Mouse (Mus musculus) stomach, embryonic 15.5 days (tissue): ENCODE measurements around the gene Gm12253. TPM values are rescaled to one million over a fixed set of nuclear protein-coding genes. Genes with fewer than 3 reads are reported as not detected.

Source experiments
- ATAC-seq: fragments of 200-750 bp; cut with Nextera tagmentation; 2 replicates; pipeline ENCODE4 v1.8.0; 2017; ENCODE audit warnings: low read depth, moderate number of reproducible peaks, moderate TSS enrichment; ENCODE audit not compliant: insufficient read depth, low FRiP score
- H3K27ac ChIP-seq: fragments of 300-500 bp; sonication (generic); 2 replicates; pipeline ENCODE4 v1.5.1; 2015; ENCODE audit warnings: mild to moderate bottlenecking, inconsistent platforms
- H3K27me3 ChIP-seq: fragments of 300-500 bp; sonication (generic); replicated peaks from 2 replicates; pipeline ENCODE4 v1.6.1; 2015; ENCODE audit warnings: inconsistent platforms
- H3K36me3 ChIP-seq: fragments of 300-500 bp; sonication (generic); 2 replicates; pipeline ENCODE4 v1.6.1; 2015; ENCODE audit warnings: inconsistent platforms
- H3K4me1 ChIP-seq: fragments of 300-500 bp; sonication (generic); 2 replicates; pipeline ENCODE4 v1.6.1; 2015; ENCODE audit warnings: inconsistent platforms
- H3K4me2 ChIP-seq: fragments of 300-500 bp; sonication (generic); 2 replicates; pipeline ENCODE4 v1.6.1; 2015; ENCODE audit warnings: mild to moderate bottlenecking, inconsistent platforms
- H3K4me3 ChIP-seq: fragments of 300-500 bp; sonication (generic); replicated peaks from 2 replicates; pipeline ENCODE4 v1.5.1; 2015; ENCODE audit warnings: inconsistent platforms
- H3K9ac ChIP-seq: fragments of 300-500 bp; sonication (generic); 2 replicates; pipeline ENCODE4 v1.6.1; 2015; ENCODE audit warnings: inconsistent platforms
- H3K9me3 ChIP-seq: fragments of 300-500 bp; sonication (generic); 2 replicates; pipeline ENCODE4 v1.6.1; 2016; ENCODE audit warnings: inconsistent platforms
- WGBS: fragments of 180-500 bp; shearing (Covaris S2); methylation state at CpG from one replicate; pipeline ENCODE4 v1.1.7; 2015; 5-methylcytosine and 5-hydroxymethylcytosine counted together
- polyA plus RNA-seq: library from polyadenylated mRNA; unstranded; fragments of >200 nt; fragmentation: Nextera tagmentation; extraction: Ambion mirVana; gene quantifications from 2 replicates; pipeline ENCODE4 v1.2.1, GENCODE M21; 2015

Gm12253 gene
- not detected in 2 replicates for polyA plus RNA-seq

DNA sequence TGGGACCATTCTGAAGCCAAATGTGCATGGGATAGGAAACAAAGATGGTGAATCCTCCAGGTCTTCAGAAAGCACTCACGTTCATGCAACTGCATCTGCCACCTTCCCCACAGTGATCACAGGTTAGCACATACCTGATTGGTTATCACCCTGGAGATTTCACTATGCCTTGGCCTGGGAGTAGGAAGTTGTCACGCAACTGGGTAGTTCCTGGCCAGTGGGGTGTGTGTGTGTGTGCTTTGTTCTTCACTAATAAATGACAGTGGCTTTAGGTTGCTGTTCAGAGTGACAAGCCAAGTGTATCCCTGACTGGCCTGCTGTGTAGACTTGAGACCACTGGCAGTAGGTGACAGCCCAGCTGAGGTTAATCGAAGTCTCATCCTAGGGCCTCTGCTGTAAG, at the start of gene Gm12253:
Gene Gm12253, plus strand, starts transcription at position 301 of the 400 bp plus-strand sequence.
- no peak within 1 kb of the TSS for H3K27ac ChIP-seq
- no peak within 1 kb of the TSS for H3K9ac ChIP-seq
- H3K4me2 ChIP-seq = no peak within 1 kb of the TSS
- 81% methylated on average over 3 of the region's 3 CpGs for WGBS
- H3K9me3 ChIP-seq = no peaks in the 10 kb centered on the region
- H3K27me3 ChIP-seq = no peaks in the 10 kb centered on the region
- no peaks in the 10 kb centered on the region for H3K4me1 ChIP-seq
- H3K4me3 ChIP-seq = no peak within 1 kb of the TSS
- ATAC-seq = no peak
- no peaks in the 10 kb centered on the region for H3K36me3 ChIP-seq

DNA sequence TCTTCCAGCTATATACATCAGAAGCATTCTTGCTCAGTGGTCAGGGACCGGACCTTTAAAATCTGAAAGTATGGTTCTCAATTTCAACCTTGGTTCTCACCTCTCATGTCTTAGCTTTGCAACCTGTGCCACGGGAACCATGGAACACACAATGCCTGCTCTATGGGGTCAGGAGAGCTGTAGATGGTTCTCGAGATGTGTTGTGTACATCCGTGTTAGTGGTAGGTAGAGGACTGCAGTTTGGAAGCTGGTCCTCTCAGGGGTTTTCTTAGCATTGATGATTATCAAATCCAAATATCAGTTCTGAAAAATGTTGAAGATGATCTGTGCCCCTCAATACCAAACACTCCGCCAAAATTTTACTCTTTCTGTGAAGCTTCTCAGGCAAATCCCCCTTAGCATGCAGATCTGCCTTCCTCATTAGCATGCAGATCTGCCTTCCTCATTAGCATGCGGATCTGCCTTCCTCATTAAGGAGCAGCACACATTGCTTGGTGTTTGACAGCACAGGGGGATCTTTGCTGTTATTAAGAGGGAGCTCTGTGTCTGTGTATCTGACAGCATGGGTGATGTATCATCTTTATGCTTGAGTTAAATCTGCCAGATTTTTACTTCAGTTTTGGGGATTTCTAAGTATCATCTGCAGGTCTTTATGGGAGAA, 32.2 kb upstream of the Gm12253 start:
- WGBS = 67% methylated on average over 6 of the region's 6 CpGs
- Histone ChIP-seq H3K9ac (no peak overlapping the region), H3K27me3 (no peaks in the 10 kb centered on the region), H3K4me3 (no peak overlapping the region), H3K9me3 (no peaks in the 10 kb centered on the region), H3K36me3 (no peaks in the 10 kb centered on the region), H3K27ac (no peak overlapping the region), H3K4me1 (no peaks in the 10 kb centered on the region), H3K4me2 (no peak overlapping the region)
- no peak for ATAC-seq

DNA sequence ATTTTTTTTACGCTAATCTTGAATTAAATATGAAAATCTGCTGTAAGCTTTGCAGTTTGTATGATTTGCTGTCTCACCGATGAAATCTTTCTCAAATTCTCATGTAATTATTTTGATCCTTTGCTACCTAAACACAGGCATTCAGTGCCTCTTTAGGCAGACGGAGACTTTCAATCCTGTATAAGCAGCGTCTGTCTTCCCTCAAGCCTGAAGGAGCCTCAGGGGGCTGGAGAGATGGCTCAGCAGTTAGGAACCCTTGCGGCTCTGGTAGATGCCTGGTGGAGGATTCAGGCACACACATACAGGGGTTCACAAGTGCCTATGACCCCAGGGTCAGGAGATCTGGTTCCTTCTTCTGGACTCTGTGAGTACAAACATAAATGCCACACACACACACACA, 31.7 kb upstream of the Gm12253 start:
- H3K9me3 ChIP-seq = no peaks in the 10 kb centered on the region
- no peaks in the 10 kb centered on the region for H3K27me3 ChIP-seq
- ATAC-seq = no peak
- no peak overlapping the region for H3K4me3 ChIP-seq
- no peaks in the 10 kb centered on the region for H3K36me3 ChIP-seq
- no peak overlapping the region for H3K27ac ChIP-seq
- no peaks in the 10 kb centered on the region for H3K4me1 ChIP-seq
- H3K9ac ChIP-seq = no peak overlapping the region
- WGBS = 50% methylated on average over 5 of the region's 5 CpGs
- no peak overlapping the region for H3K4me2 ChIP-seq

DNA sequence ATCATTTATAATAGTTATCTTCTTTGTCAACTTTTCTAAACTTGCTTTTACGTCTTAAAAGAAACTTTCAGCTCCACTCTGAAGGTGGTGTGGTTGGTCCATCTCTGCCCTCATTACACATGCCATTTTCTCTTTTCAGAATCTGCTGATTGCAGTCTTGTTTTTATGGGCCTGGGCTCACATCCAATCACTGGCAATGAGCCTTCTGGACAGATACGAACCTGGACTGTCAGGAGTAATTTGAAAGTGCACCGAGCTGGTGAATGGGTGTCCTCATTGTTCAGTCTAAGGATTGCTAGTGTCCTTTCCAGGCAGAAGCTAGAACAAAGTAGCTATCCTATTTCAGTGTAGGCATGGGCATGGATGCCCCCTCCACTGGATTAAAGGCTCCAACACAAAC, 24.3 kb upstream of the Gm12253 start:
- Histone ChIP-seq H3K9ac (no peak overlapping the region), H3K4me3 (no peak overlapping the region), H3K27me3 (no peaks in the 10 kb centered on the region), H3K36me3 (no peaks in the 10 kb centered on the region), H3K4me1 (no peaks in the 10 kb centered on the region), H3K9me3 (no peaks in the 10 kb centered on the region), H3K27ac (no peak overlapping the region), H3K4me2 (no peak overlapping the region)
- no peak for ATAC-seq
- 57% methylated on average over 3 of the region's 3 CpGs for WGBS

DNA sequence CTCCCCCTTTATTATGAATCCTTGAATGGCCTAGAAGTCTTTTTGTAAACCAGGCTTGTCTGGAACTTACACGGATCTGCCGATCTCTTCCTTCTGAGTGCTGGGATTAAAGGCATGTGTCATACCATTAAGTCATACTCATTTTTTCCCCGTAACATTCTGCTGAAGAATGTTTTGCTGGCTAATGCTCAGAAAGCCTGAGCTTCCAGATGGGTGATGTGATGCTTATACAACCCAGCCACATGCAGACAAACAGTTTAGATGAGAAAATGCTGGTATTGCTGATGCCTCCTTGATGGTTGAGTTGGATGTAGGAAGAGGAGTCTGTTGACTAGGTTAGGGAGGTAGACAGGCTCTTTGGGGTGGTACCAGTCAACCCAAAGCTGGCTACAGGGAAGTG, 14.0 kb upstream of the Gm12253 start:
- no peaks in the 10 kb centered on the region for H3K9me3 ChIP-seq
- no peak overlapping the region for H3K4me3 ChIP-seq
- no peak overlapping the region for H3K9ac ChIP-seq
- no peaks in the 10 kb centered on the region for H3K4me1 ChIP-seq
- WGBS = 44% methylated on average over 3 of the region's 3 CpGs
- H3K4me2 ChIP-seq = no peak overlapping the region
- H3K36me3 ChIP-seq = no peaks in the 10 kb centered on the region
- no peak overlapping the region for H3K27ac ChIP-seq
- no peak for ATAC-seq
- no peaks in the 10 kb centered on the region for H3K27me3 ChIP-seq

DNA sequence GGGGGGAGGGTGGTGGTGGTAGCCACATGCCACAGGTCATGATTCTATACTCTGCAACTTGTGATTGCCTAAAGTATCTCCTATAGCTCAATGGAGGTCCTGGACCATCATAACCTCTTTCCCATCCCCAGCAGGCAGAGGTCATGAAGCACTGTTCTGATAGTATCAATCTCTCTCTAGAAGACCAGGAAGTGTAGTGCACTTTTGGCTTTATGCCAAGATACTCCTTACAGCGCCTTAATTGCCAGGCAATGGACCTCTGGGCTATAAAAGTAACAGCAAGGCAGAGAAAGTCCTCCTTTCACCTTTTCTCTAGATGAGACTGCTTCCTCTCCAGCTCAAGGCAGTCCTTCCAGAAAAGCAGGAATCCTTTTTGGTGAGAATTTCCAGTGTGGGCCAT, 11.5 kb upstream of the Gm12253 start, which contains the start of gene 1810065E05Rik:
Gene 1810065E05Rik, plus strand, starts transcription at position 297 of the 400 bp plus-strand sequence.
- Histone ChIP-seq H3K4me1 (no peaks in the 10 kb centered on the region), H3K27ac (no peak within 1 kb of the TSS), H3K9me3 (no peaks in the 10 kb centered on the region), H3K36me3 (no peaks in the 10 kb centered on the region), H3K4me3 (no peak within 1 kb of the TSS), H3K4me2 (no peak within 1 kb of the TSS), H3K9ac (no peak within 1 kb of the TSS), H3K27me3 (no peaks in the 10 kb centered on the region)
- WGBS = 43% methylated on average over 1 of the region's 1 CpGs
- no peak for ATAC-seq

DNA sequence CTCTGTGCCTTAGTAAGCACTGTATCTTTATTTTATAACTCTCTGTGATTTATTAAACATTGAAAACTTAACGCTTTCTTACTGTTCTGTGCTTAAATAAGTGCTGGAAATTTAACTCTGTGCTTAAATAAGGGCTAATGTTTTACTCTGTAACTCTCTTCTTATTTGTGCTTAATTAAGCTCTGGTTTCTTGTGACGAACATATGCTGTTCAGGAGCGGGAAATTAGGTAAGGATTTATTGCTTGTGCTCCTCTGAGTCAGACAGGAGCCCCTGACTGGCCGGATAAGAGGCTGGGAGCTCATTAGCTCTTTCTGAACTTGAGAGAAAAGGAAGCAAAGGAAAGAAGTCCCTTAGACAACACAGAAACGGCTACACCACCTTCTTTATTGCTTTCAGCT, 5.5 kb downstream of the Gm12253 start:
- Histone ChIP-seq H3K9me3 (no peaks in the 10 kb centered on the region), H3K27ac (no peak overlapping the region)
- ATAC-seq = no peak

DNA sequence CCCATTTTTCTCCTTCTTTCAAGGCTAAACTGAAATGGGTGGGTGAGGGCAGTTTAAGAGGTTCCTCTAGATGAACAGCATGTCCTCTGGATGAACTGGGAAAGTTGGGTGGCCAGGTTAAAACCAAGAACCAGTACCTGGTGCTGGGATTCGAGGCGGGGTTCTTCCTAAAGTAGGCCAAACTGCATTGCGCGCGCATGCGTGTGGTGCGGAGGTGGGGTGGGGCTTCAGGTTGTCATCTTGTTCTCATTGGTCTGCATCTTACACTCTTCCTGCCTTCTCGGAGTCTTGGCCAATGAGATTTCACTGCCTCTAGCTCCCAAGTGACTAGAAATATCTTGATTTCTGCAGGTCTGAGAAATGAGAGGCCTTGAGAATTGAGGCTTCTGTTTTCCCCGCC, 20.4 kb downstream of the Gm12253 start, which contains the start of gene Lypd9:
Gene Lypd9, minus strand, starts transcription at position 165 of the 400 bp plus-strand sequence.
- no peak within 1 kb of the TSS for H3K4me3 ChIP-seq
- no peak for ATAC-seq
- WGBS = 93% methylated on average over 9 of the region's 9 CpGs
- no peak within 1 kb of the TSS for H3K4me2 ChIP-seq
- H3K27ac ChIP-seq = no peak within 1 kb of the TSS
- no peaks in the 10 kb centered on the region for H3K9me3 ChIP-seq
- H3K4me1 ChIP-seq = no peaks in the 10 kb centered on the region
- no peaks in the 10 kb centered on the region for H3K36me3 ChIP-seq
- no peak within 1 kb of the TSS for H3K9ac ChIP-seq
- H3K27me3 ChIP-seq = no peaks in the 10 kb centered on the region

More for the DNA sequence above, 5.5 kb downstream of the Gm12253 start:
- Histone ChIP-seq H3K36me3 (no peaks in the 10 kb centered on the region), H3K4me2 (no peak overlapping the region), H3K27me3 (no peaks in the 10 kb centered on the region), H3K9ac (no peak overlapping the region), H3K4me1 (no peaks in the 10 kb centered on the region), H3K4me3 (no peak overlapping the region)
- 29% methylated on average over 5 of the region's 5 CpGs for WGBS

DNA sequence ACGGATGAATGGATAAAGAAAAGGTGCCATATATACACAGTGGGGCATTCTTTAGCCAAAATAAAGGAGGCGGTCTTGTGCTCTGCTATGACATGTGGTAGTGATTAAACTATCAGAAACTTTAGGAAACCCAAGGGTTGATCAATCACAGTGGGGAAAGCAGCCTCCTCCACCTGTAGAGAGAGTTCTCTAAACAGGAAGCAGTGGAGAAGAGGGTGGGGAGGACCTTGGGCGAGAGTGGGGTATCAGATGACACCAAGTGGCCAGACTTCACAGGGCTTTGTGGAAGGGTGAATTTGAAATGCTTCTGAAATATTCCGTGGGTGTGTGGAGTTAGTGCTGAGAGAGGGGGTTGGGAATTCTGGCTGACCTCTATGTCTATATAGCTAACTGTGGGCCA, 21.2 kb downstream of the Gm12253 start:
- no peak for ATAC-seq
- Histone ChIP-seq H3K4me2 (no peak overlapping the region), H3K4me3 (no peak overlapping the region), H3K4me1 (no peaks in the 10 kb centered on the region), H3K9me3 (no peaks in the 10 kb centered on the region), H3K9ac (no peak overlapping the region), H3K27me3 (no peaks in the 10 kb centered on the region), H3K36me3 (no peaks in the 10 kb centered on the region), H3K27ac (no peak overlapping the region)
- 44% methylated on average over 4 of the region's 4 CpGs for WGBS

DNA sequence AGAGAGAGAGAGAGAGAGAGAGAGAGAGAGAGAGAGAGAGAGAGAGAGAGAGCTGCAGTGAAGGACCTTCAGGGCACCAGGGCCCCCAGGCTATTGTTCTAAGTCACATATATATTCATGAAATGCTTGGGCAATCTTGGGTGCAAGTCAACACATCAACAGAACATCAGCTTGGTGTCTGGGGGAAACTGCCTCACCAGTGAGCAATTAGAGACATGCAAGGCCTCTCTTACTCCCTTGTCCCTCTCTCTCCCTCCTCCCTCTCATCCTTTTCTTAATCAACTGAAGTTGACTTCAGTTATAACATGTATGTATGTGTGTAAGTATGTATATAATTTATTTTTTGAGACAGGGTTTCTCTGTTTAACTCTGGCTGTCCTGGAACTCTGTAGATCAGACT, 29.8 kb downstream of the Gm12253 start, which contains the start of gene Olfr30:
Gene Olfr30, minus strand, starts transcription at position 101 of the 400 bp plus-strand sequence.
- Histone ChIP-seq H3K36me3 (no peaks in the 10 kb centered on the region), H3K4me3 (no peak within 1 kb of the TSS), H3K4me1 (no peaks in the 10 kb centered on the region), H3K27me3 (no peaks in the 10 kb centered on the region), H3K9ac (no peak within 1 kb of the TSS), H3K27ac (no peak within 1 kb of the TSS), H3K9me3 (no peaks in the 10 kb centered on the region), H3K4me2 (no peak within 1 kb of the TSS)
- no peak for ATAC-seq
